Mouse (Mus musculus): Measurements from ENCODE around the gene Gbx1.
"Not testable (repeated sequence)": the region's sequence is repeated elsewhere in the genome, so short reads cannot be mapped to it uniquely, and the experiment has no call there.

Gbx1 gene

DNA sequence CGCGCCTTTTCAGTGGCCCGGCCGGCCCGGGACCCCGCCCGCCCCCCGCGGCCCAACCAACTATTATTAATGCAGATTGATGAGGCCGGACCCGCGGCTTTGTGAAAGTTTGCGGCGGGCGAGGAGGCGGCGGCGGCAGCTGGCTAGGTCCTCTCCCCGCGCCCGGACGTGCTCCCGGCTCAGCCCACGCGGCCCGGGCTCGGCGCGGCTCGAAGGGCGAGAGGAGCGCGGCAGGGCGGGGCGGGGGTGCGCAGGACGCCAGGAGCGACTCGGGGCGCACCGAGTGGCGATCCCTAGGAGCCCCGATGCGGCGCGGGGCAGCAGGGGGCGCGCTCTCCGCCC, at the start of gene Gbx1:
Gbx1 (minus strand) TSS at position 314 of the 342 bp plus-strand sequence.
- DNase-seq (ENCODE audit: low read depth, low spot score): no peak

DNA sequence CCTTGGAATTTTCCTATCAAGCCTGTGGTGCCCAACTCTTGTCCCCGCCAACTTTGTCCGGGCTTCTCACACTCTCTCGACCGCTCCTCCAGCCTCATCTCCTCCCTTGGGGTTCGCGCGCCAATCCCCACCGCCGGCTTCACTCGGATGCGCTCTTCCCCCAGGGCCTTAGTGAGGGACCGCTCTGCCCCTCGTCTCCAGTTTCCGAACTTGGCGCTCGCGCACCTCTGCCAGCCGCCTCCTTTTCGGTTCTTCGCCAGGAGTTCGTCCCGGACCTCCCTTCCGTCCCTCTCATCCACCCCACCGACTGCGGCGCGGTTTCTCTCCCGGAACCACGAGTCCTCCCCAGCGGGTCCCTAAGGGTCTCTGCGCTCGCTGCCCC, 49.8 kb upstream of the Gbx1 start:
- DNase-seq (ENCODE audit: low read depth, low spot score): peak; percentile 60

- no peak for DNase-seq (ENCODE audit: low read depth, low spot score)
Measured at GRCm38 (mm10) chr5:24575948-24576347, 48.9 kb upstream of the Gbx1 start.

GRCm38 (mm10) chr5:24556709-24557108, 29.7 kb upstream of the Gbx1 start, which contains the start of gene 4931409K22Rik:
Gene 4931409K22Rik (minus strand): TSS chr5:24556809.
- no peak for DNase-seq (ENCODE audit: low read depth, low spot score)

DNA sequence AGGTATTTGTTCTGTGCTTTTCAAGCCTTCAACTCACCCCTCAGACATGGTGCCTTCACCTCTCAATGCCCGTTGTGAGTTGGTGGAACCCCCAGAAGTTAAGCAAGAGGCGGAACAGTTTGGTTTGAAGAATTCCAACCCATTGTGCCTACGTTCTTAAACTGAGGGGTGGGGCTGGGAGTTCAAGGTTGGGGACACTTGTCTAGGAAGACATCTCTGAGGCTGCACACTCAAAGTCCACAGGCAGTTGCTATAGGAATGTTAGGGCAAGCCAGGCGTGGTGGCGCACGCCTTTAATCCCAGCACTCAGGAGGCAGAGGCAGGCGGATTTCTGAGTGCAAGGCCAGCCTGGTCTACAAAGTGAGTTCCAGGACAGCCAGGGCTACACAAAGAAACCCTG, 28.3 kb upstream of the Gbx1 start:
- DNase-seq (ENCODE audit: low read depth, low spot score): not testable (repeated sequence)

DNA sequence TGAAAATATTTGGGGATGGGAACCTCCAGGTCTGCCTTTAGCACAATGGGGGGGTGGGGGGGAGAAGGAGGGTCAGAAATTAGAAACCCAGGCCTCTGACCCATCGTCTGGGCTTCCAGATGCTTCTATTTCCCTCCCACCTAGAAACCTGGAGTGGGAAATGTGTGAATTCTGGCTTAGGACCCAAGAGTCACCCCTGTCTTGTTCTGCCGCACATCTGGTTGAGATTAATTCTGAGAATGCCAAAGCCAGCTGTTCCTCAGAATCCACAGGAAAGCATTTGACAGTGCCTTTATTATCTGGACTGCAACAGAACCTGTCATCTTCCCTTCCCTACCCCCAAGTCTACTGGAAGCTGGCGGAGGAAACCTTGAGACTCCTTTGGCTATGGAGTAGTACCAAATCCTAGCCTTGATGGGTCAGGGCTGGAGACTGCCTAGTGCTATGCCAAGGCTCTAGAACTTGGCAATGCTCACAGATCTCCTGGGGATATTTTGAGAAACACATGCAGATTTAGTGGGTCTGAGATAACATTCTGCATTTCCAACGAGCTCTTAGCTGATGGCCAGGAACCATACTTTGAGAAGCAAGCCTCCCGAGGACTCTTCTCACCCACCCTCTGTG, 26.7 kb upstream of the Gbx1 start:
- DNase-seq (ENCODE audit: low read depth, low spot score): peak; percentile 56

GRCm38 (mm10) chr5:24551317-24551688, 24.3 kb upstream of the Gbx1 start:
- DNase-seq (ENCODE audit: low read depth, low spot score): no peak

DNA sequence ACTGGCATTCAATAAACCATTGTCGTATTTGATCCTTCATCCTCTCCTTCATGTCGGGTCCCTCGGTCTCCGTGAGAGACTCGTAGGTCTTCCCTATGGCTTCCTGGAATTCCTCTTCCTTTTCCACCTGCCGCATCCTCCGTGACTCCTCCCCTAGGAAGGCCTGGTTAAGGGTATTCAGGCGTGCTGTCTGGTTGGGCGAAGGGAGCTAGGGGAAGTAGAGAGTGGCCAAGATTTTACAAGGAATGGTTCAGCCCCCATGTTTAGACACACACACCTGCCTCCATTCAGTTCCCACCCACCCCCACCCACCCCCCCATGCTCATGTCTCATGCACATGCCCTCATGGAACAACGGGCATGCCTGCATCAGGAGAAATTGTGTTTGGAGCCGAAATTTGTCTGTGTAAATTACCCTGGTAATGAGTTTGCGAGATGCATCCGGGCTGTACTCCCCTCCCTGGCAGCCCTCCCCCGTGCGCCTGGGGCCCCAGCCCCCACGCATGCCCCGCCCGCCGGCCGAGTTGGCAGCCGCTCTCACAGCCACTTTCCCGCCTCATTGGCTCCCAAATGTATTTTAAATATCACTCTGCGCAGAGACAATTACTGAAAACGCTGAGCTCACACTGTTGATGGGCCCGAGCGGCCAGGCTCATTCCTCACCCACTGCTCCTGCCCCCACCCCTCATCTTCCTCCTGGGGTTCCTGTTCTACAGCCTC, 23.8 kb upstream of the Gbx1 start:
- DNase-seq (ENCODE audit: low read depth, low spot score): no peak

GRCm38 (mm10) chr5:24542643-24543042, 15.6 kb upstream of the Gbx1 start:
- DNase-seq (ENCODE audit: low read depth, low spot score): no peak

GRCm38 (mm10) chr5:24541144-24541569, 14.2 kb upstream of the Gbx1 start:
- no peak for DNase-seq (ENCODE audit: low read depth, low spot score)

DNA sequence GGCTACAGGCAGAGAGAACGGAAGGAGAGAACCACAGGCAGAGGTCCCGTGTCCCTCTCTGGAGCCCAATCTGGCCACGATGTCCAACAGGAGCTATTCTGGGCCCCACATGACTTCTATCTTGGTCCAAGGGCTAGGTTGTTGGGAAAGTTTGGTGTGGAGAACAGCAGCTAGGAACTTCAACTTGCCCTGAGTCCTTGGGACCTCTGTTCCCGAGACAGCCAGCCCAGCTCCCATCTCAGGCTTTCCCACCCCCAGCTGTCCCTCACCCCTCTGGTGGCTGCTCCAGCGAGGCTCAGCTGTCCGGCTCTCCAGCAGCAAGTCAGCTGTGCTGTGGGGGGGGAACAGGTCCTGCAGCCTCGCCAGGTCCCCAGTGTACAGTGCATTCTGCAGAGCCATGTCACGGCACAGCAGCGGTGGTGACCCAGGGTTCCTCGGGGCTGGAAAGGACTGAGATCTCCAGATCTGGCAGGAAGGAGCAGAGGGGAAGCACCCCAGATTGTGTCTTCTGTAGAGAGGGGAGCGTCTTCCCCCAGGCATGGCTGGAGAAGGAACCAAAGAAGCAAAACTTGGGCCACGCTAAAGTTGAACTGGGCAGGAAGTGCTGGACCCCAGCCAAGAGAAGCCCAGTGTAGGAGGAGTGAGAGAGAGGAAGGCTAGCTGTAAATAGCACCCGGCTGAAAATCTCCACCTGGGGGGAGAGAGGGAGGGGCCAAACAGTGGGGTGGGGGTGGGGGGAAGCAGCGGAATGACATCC, 13.6 kb upstream of the Gbx1 start, which contains the start of gene Asb10:
Asb10 (minus strand) TSS at position 592 of the 757 bp plus-strand sequence.
- DNase-seq (ENCODE audit: low read depth, low spot score): peak; percentile 17

DNA sequence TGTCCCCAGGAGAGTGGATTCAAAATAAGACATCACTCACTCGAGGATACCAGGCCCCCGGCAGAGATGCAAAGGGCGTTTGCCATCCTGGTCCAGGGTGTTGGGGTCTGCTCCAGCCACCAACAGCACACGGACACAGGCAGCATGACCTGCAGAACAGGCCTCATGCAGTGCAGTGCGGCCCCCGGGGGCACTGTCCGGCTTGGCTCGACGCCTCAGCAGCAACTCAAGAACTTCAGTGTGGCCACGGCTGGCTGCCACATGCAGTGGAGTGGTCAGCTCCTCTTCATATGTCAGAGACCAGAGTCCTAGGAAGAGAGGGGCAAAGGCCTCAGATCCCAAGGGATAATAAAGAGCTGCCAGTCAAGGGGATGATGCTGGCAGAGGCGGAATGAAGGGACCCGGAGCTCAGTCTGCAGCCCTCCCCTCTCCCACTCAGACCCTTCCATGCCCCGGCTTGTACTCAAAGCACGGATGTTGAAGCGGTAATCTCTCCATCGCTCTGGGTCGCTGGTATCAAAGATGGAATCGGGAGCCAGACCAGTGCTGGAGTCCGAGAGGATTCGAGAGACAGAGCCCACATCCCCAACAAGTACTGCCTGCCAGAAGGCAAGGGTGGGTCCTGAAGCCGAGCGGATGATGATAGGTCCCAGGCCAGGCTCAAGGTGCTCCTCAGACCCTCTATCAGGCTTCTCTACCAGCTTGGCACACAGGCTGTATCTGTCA, 12.7 kb upstream of the Gbx1 start:
- no peak for DNase-seq (ENCODE audit: low read depth, low spot score)

- no peak for DNase-seq (ENCODE audit: low read depth, low spot score)
Measured at GRCm38 (mm10) chr5:24537618-24538017, 10.6 kb upstream of the Gbx1 start.

DNA sequence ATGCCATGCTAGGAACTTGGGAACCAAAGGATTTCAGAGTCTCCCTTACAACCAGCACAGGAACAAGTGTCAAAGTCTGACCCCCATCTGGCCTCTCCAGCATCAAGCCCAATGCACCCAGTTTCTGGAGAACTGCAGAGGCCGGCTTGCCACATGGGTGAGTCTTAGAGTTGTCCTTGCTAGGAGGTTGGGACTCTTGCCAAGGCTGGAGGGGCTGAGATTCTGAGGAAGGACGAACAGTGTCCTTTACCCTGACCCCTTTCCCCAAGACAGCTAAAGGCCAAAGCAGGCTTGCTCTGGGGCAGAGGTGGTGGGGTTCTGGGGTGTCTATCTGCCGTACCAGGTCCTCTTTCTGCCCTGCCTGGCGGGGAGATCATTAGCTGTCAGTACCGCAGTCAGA, 9.5 kb upstream of the Gbx1 start:
- DNase-seq (ENCODE audit: low read depth, low spot score): no peak

- no peak for DNase-seq (ENCODE audit: low read depth, low spot score)
Measured at GRCm38 (mm10) chr5:24535731-24536130, 8.7 kb upstream of the Gbx1 start.

GRCm38 (mm10) chr5:24534292-24534691, 7.3 kb upstream of the Gbx1 start:
- no peak for DNase-seq (ENCODE audit: low read depth, low spot score)

GRCm38 (mm10) chr5:24533391-24533790, 6.4 kb upstream of the Gbx1 start:
- no peak for DNase-seq (ENCODE audit: low read depth, low spot score)

- peak; percentile 96 for DNase-seq (ENCODE audit: low read depth, low spot score)
Measured at GRCm38 (mm10) chr5:24530042-24530689, 3.2 kb upstream of the Gbx1 start.

GRCm38 (mm10) chr5:24527780-24528179, 778 bp upstream of the Gbx1 start:
- DNase-seq (ENCODE audit: low read depth, low spot score): no peak

- no peak for DNase-seq (ENCODE audit: low read depth, low spot score)
Measured at GRCm38 (mm10) chr5:24526190-24526888, 663 bp downstream of the Gbx1 start.
